Comparison of ENCODE assay signal across 9 mouse cellular contexts in the genomic region with DNA sequence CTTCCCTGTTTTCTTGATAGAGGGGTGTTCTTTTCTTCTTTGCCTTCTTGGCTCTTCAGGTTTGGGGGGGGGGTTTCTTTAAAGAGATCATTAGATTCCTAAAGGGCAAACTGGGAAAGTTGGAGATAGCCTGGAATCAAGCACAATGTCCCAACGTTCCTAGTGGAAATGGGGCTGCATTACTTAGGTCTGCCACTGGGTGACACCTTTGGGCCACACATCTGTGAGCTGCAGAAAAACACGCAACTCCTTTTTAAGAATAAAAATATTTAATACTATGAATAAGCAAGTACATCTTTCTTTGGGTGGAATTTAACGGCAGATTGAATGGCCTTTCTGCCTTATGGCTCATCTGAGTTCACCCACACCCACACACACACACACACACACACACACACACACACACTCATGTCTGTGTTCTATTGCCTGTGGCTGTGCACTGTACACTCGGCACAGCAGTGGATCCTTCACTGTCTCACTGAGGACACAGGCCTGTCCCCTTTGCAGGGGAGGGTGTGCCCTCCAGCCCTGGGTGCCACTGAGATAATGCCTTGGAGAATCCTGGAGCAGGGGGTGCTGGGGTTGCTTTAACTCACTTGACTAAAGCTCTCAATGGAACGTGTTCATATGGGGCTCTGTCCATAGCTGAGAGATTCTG.
DNase-seq lines count a peak whose midpoint lies in the region; ATAC-seq and TF ChIP-seq lines count a peak whose summit lies in the region.
"Had no signal": no experiment of that assay in that cellular context is flagged by ENCODE, and none has a peak within 500 bp of the region (broad histone marks: within the 10 kb centered on the region; RNA-seq: fewer than 3 reads in every experiment).

No protein-coding gene starts in this region.

- no peaks in the 10 kb centered on the region for H3K36me3 ChIP-seq in intestine, embryonic 14.5 days (ENCODE audit: control insufficient read depth, insufficient read depth, low read length)
- H3K36me3 ChIP-seq in intestine, embryonic 16.5 days (ENCODE audit: control insufficient read depth, insufficient read depth, low read length), result no peaks in the 10 kb centered on the region
- no peaks in the 10 kb centered on the region for H3K36me3 ChIP-seq in forebrain, embryonic 12.5 days (replicated peaks)
- H3K36me3 ChIP-seq in hindbrain, embryonic 16.5 days (ENCODE audit: control insufficient read depth, insufficient read depth, low read length), result no peaks in the 10 kb centered on the region
- no peaks in the 10 kb centered on the region for H3K36me3 ChIP-seq in midbrain, embryonic 15.5 days (replicated peaks)
- H3K36me3 ChIP-seq in splenic B cell, adult 2 months (ENCODE audit: control insufficient read depth, insufficient read depth, low read length, poor library complexity, severe bottlenecking), result no peaks in the 10 kb centered on the region
- H3K36me3 ChIP-seq: limb, embryonic 12.5 days had no signal

- TF ChIP-seq CTCF in left cerebral cortex, adult 2 months (IDR thresholded peaks at IDR 0.05), result peak; percentile 81

- peak; percentile 79 for DNase-seq in intestine, embryonic 14.5 days (ENCODE audit: low spot score)
- DNase-seq in c-Kit-positive CD71-positive TER-119-positive erythroid progenitor cells, embryonic 14.5 days (ENCODE audit: low spot score), result peak; percentile 47
- DNase-seq in left cerebral cortex, adult 2 months (ENCODE audit: extremely low spot score in 1 of 2, low spot score in 2 of 2), result peak; percentile 63 to 74
- DNase-seq in splenic B cell, adult 2 months (ENCODE audit: low read depth, low spot score), result peak; percentile 17

- H3K27ac ChIP-seq in intestine, embryonic 14.5 days (ENCODE audit: low read depth), result no peak overlapping the region
- no peak overlapping the region for H3K27ac ChIP-seq in intestine, embryonic 16.5 days (ENCODE audit: low read length)
- H3K27ac ChIP-seq in forebrain, embryonic 12.5 days, result no peak overlapping the region
- no peak overlapping the region for H3K27ac ChIP-seq in hindbrain, embryonic 16.5 days (ENCODE audit: low read depth, low read length)
- H3K27ac ChIP-seq in left cerebral cortex, adult 2 months, result no peak overlapping the region
- no peak overlapping the region for H3K27ac ChIP-seq in midbrain, embryonic 15.5 days
- H3K27ac ChIP-seq: limb, embryonic 12.5 days had no signal

- WGBS in intestine, embryonic 14.5 days, result 36% methylated on average over 5 of the region's 5 CpGs
- WGBS in intestine, embryonic 16.5 days, result 35% methylated on average over 5 of the region's 5 CpGs
- 50% methylated on average over 5 of the region's 5 CpGs for WGBS in forebrain, embryonic 12.5 days
- WGBS in hindbrain, embryonic 16.5 days, result 32% methylated on average over 5 of the region's 5 CpGs
- 40% methylated on average over 5 of the region's 5 CpGs for WGBS in midbrain, embryonic 15.5 days

- H3K4me3 ChIP-seq in intestine, embryonic 14.5 days (ENCODE audit: low read depth, low read length), result no peak overlapping the region
- H3K4me3 ChIP-seq in intestine, embryonic 16.5 days (ENCODE audit: low read length), result no peak overlapping the region
- H3K4me3 ChIP-seq in forebrain, embryonic 12.5 days (replicated peaks), result no peak overlapping the region
- H3K4me3 ChIP-seq in hindbrain, embryonic 16.5 days (ENCODE audit: low read length), result no peak overlapping the region
- H3K4me3 ChIP-seq in left cerebral cortex, adult 2 months, result no peak overlapping the region
- H3K4me3 ChIP-seq in midbrain, embryonic 15.5 days, result no peak overlapping the region
- H3K4me3 ChIP-seq: limb, embryonic 12.5 days had no signal

- no peaks in the 10 kb centered on the region for H3K4me1 ChIP-seq in intestine, embryonic 14.5 days (replicated peaks; ENCODE audit: control insufficient read depth, insufficient read depth, low read length)
- no peaks in the 10 kb centered on the region for H3K4me1 ChIP-seq in intestine, embryonic 16.5 days (ENCODE audit: control insufficient read depth, insufficient read depth, low read length)
- peaks cover 10% of the 10 kb centered on the region; the same call in 1 of the 2 replicates for H3K4me1 ChIP-seq in forebrain, embryonic 12.5 days
- peaks cover 8% of the 10 kb centered on the region for H3K4me1 ChIP-seq in hindbrain, embryonic 16.5 days (ENCODE audit: control insufficient read depth, insufficient read depth, low read depth, low read length)
- peaks cover 27% of the 10 kb centered on the region for H3K4me1 ChIP-seq in midbrain, embryonic 15.5 days

- no peaks in the 10 kb centered on the region for H3K9me3 ChIP-seq in intestine, embryonic 14.5 days (ENCODE audit: control insufficient read depth, low read length)
- no peaks in the 10 kb centered on the region for H3K9me3 ChIP-seq in intestine, embryonic 16.5 days (ENCODE audit: control insufficient read depth, low read length)
- H3K9me3 ChIP-seq in forebrain, embryonic 12.5 days, result no peaks in the 10 kb centered on the region
- no peaks in the 10 kb centered on the region for H3K9me3 ChIP-seq in hindbrain, embryonic 16.5 days (ENCODE audit: control insufficient read depth, low read length)
- H3K9me3 ChIP-seq in midbrain, embryonic 15.5 days, result no peaks in the 10 kb centered on the region
- H3K9me3 ChIP-seq: limb, embryonic 12.5 days had no signal

- H3K27me3 ChIP-seq in intestine, embryonic 14.5 days (replicated peaks; ENCODE audit: control insufficient read depth, insufficient read depth, low read length), result no peaks in the 10 kb centered on the region
- H3K27me3 ChIP-seq in intestine, embryonic 16.5 days (replicated peaks; ENCODE audit: control insufficient read depth, insufficient read depth, low read length), result no peaks in the 10 kb centered on the region
- H3K27me3 ChIP-seq in forebrain, embryonic 12.5 days, result no peaks in the 10 kb centered on the region
- no peaks in the 10 kb centered on the region for H3K27me3 ChIP-seq in hindbrain, embryonic 16.5 days (replicated peaks; ENCODE audit: control insufficient read depth, insufficient read depth, low read length)
- no peaks in the 10 kb centered on the region for H3K27me3 ChIP-seq in midbrain, embryonic 15.5 days (replicated peaks)
- H3K27me3 ChIP-seq in splenic B cell, adult 2 months (ENCODE audit: control insufficient read depth, insufficient read depth, low read length, poor library complexity, severe bottlenecking), result no peaks in the 10 kb centered on the region
- H3K27me3 ChIP-seq: limb, embryonic 12.5 days had no signal

- ATAC-seq in intestine, embryonic 14.5 days (replicated peaks; ENCODE audit: low FRiP score, low TSS enrichment, low read depth), result peak; percentile 60
- ATAC-seq in intestine, embryonic 16.5 days, result no peak
- 0 out of 2 replicates have a peak, but pooled peaks have one; percentile 51 for ATAC-seq in forebrain, embryonic 12.5 days (ENCODE audit: low FRiP score)
- peak; percentile 69 for ATAC-seq in hindbrain, embryonic 16.5 days
- ATAC-seq in midbrain, embryonic 15.5 days (replicated peaks), result peak; percentile 57; the same call in 1 of the 2 replicates

- intact Hi-C loops in left cerebral cortex, adult 2 months (cut with DNase I), result loop anchor here (1.0 kb wide), 1 partner anchor 388 kb away; no protein-coding TSS in a partner anchor

- H3K4me2 ChIP-seq in intestine, embryonic 14.5 days (ENCODE audit: low read length), result no peak overlapping the region
- no peak overlapping the region for H3K4me2 ChIP-seq in intestine, embryonic 16.5 days (ENCODE audit: low read depth, low read length)
- H3K4me2 ChIP-seq in forebrain, embryonic 12.5 days, result no peak overlapping the region
- no peak overlapping the region for H3K4me2 ChIP-seq in hindbrain, embryonic 16.5 days (ENCODE audit: low read length)
- H3K4me2 ChIP-seq in midbrain, embryonic 15.5 days, result no peak overlapping the region
- H3K4me2 ChIP-seq: limb, embryonic 12.5 days had no signal

- no peak overlapping the region for H3K9ac ChIP-seq in intestine, embryonic 14.5 days (ENCODE audit: low read length)
- no peak overlapping the region for H3K9ac ChIP-seq in intestine, embryonic 16.5 days (ENCODE audit: low read depth, low read length)
- H3K9ac ChIP-seq in forebrain, embryonic 12.5 days, result no peak overlapping the region
- no peak overlapping the region for H3K9ac ChIP-seq in hindbrain, embryonic 16.5 days (ENCODE audit: low read depth, low read length)
- H3K9ac ChIP-seq in midbrain, embryonic 15.5 days, result no peak overlapping the region
- H3K9ac ChIP-seq: limb, embryonic 12.5 days had no signal

Comparison
In these comparisons a context has a peak if more than half of its experiments do, and no peak if none do; other contexts are left out.
1. DNase-seq: peak in every context shown above with its lines; median percentile 79 in intestine, embryonic 14.5 days; 68 in left cerebral cortex, adult 2 months; 47 in c-Kit-positive CD71-positive TER-119-positive erythroid progenitor cells, embryonic 14.5 days; 17 in splenic B cell, adult 2 months.